Mouse (Mus musculus): Measurements from ENCODE around the gene Arhgap36. TPM values are rescaled to one million over a fixed set of nuclear protein-coding genes. Genes with fewer than 3 reads are reported as not detected.

The Arhgap36 gene
- under 1 TPM in 1 of 4 experiments, not detected in 3; 0.37 TPM for total RNA-seq (2022)

DNA sequence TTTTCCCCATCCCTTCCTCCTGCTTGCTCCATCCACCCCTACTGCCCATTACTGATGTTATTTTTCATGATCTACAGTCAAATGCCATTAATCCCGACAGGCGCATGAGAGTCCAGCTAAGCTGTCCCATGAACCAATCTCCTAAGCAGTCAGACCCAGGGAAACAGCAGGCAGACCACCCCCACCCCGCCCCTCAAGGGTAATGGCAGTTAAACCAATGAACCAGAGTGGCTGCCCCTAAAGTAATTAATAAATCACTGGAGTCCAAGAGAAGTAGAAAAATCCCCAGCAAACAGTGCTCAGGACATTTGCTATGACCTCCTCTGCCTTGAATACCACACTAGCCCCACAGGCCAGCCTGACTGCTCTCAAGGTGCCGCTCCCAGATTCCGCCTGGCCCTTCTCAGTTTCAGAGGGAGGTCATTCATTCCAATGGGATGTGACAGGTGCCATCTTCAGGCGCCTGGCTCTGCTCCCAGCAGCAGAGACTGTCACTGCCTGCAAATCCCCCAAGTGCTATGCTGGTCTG, at the start of gene Arhgap36:
Gene Arhgap36 (plus strand): TSS at position 504 of the 529 bp plus-strand sequence.
- no peak for DNase-seq (ENCODE audit: low spot score)

DNA sequence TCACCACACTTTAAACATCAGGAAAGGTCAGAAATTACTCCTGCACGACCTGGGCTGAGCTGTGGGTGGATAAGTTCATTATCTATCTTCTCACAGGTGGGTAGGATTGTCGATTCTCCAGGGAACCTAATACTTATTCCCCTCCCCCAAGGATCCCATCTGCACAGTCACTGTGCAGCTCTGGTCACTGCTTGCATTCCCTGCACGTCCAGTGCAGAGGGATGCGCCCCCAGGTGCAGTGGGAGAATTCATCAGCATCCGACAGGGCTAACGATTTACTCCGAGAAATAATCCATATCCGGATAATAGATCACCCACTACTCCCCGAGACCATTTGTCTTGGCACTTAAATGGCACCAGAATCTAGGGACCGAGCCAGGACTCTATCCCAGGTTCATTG, 6.0 kb upstream of the Arhgap36 start:
- DNase-seq (ENCODE audit: low spot score): no peak

DNA sequence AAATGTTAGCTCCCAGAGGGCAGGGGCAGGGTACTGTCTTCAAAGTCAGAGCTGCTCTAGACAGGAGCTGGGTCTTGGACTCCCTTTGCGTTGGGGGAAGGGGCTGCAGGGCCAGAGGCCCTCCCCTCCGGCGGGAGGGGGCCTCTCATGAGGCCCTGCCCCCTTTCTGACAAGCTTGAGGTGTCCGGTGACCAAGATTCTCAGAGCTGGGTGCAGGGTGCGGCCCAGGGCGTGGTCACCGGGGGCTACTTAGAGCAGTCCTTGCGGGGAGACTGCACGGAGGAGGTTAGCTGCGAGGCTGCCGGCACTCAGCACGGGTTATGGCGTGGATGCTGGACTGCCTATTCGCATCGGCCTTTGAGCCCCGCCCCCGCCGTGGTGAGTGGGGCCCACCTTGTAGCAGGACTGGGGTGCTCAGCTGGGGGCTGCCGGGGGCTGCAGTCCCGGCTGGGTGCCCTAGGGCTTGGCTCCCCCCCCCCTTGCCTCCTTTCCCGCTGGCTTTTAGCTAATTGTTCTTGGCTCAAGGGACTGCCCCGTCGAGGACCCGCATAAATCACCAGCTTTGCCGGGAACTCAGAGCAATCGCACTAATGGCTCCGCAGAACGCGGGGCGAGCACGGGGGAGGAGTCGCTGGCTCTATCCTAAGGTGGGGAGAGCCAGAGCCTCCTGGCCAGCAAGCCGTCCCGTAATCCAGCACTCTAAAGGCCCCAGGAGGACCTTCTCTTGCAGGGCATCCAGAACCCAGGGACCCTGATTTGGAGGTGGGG, 6.7 kb downstream of the Arhgap36 start:
- DNase-seq (ENCODE audit: low spot score): no peak

DNA sequence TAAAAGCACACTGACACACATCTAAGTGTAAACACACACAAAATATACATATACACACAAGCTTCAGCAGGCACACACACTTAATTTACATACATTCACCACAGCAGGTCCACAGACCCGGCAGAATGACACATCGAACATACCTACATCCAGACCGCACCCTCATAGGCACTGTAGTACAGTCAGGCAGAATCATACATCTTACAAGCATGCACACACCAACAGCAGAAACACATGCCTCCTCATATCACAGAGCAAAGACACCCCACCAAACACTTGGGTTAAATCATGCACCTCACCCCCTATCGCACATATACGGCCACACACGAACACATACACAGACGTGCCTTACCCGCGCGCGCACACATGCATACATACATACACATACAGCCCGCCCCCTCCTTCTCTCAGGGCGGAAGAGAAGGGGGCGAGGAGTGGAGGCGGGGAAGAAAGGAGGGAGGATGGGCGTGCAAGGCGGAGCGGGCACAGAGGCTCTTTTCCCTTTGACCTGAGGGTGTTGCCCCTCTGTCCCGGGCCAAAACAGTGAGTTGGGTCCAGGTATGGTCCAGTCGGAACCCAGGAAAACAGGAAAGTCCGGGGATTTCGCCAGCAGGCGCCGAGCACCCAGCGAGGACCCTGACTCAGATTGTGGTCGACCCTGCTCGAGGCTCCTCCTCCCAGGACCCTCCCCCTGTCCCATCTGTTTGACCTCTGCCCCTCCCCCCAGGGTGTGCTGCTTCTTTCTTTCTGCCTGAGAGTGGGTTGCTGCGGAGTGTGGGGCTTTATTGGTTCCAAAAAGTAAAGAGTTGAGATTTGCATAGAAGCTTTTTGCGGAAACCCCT, 16.4 kb downstream of the Arhgap36 start:
- DNase-seq (ENCODE audit: low spot score): no peak

DNA sequence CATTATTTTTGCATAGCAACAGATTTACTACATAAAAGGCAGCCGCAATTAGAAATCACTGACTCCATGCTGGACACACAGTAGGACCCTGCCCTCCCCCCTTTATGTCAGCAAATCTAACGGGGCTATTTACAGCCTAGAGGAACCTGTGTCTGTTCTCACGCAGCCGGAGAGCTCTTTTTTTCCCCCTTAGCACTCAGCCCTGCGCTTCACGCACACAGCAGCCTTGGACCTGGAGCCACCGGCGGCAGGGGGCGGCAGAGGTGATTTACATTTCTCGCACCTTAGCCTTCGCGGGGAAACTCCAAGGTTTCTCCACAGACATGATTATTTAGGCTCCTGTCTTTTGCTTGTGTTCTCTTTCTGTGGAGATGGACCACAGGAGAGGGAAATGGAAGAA, 17.1 kb downstream of the Arhgap36 start:
- no peak for DNase-seq (ENCODE audit: low spot score)

DNA sequence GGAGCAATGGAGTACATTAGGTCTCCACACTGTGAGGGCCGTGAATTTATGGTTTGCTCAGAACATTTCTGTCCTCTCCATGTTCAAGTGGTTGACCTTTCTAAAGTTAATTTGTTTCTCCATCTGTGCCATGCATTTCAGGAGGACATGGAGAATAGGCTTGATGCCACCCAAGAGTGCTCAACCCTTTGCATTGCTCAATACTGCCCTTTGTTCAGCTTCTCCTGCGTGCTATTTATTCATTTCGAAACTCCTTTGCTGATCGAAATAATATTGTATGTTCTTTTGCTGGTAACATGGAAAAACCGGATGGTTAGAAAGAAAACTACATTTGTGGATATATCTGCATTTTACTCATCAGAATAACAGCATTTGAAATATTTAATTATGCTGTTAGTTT, 25.4 kb downstream of the Arhgap36 start:
- no peak for DNase-seq (ENCODE audit: low spot score)

DNA sequence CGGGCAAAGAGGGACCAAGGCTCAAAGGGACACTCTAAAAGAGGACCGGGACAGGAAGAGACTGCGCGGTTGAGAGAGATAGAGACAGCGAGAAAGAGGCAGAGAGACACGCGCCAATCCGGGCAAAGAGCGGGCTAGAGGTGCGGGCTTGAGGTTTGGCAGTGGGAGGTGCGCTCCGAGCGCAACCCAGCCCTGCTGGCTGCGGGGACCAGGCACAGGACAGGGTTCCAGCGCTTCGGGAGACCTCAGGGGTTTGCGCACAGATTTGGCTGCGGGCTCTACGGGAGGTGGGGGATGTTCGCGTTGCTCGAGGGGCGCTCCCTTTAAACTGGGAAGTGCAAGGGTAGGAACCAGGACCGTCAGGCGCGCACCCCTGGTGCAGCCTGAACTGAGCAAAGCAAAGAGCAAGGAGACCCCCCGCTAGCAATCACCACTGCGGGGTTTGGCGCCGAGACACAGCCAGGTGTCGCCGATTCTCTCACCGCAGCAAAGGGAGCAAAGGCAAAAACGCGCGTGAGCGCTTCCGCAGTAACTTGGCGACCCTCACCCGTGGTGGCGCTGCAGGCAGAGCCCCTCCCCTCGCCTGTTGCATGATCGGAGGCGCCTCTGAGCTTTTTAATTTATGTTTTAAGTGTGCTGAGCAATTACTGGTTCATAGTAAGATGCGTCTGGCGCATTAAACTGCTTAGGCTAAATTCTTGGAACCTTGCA, 30.1 kb downstream of the Arhgap36 start:
- DNase-seq (ENCODE audit: low spot score): no peak

Other genes with a start within 250 kb of the Arhgap36 start
- 1 to 10 TPM; 6.5 to 7.8 (median 7.3) TPM for gene Enox2, start 175.7 kb upstream of the Arhgap36 start, total RNA-seq (2022)
- gene Olfr1320, start 208.4 kb downstream of the Arhgap36 start, total RNA-seq (2022): not detected